Mouse (Mus musculus) urinary bladder, postnatal 25 days (tissue): Measurements from ENCODE around the gene Cdc42ep2.

Experiments
- DNase-seq: peaks from one replicate; pipeline ENCODE4 v3.0.0; 2022; ENCODE audit warnings: low spot score

Gene Cdc42ep2

GRCm38 (mm10) chr19:5924713-5925093, at the start of gene Cdc42ep2:
Gene Cdc42ep2 (minus strand): TSS chr19:5924816.
- peak; percentile 96 for DNase-seq

DNA sequence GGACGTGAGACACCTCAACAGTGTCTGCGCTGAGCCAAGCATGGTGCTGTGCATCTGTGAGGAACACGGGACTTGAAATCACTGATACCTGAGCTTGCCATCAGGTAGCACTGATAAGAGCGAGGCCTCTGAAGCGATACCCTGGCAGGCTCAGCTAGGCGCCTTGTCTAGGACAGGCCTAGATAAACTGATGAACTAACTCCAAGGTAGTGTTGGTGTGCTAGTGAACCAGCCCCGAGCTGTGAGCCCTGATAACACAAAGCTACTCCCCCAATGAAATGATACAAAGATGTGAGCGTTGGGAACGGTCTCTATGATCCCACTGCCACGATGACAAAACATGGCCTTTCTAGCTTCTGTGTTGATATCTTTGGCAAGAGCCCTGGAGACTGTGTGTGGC, 43.0 kb upstream of the Cdc42ep2 start:
- DNase-seq = no peak

DNA sequence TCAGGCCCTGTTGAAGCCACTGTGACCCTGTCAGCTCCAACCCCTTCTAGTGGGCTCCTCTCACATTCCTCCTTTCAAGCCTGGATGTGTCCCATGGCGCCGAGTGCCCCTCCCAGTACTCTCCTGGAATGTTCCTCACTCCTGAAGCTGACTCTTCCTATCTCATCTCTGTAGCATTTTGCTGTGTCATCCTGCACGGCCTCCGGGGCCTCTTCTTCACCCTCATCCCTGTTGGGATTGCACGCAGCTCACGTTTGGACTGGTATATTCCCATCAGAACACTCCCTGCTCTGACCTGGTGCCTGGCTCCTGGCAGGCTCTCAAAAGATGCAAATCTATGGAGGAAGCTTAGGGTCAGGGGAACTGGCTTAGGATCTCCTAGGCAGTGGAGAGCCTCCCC, 42.2 kb upstream of the Cdc42ep2 start:
- DNase-seq = no peak

GRCm38 (mm10) chr19:5965910-5966309, 41.3 kb upstream of the Cdc42ep2 start:
- DNase-seq = no peak

- DNase-seq = peak; percentile 64
These were observed 40.7 kb upstream of the Cdc42ep2 start for GRCm38 (mm10) chr19:5965280-5965679.

DNA sequence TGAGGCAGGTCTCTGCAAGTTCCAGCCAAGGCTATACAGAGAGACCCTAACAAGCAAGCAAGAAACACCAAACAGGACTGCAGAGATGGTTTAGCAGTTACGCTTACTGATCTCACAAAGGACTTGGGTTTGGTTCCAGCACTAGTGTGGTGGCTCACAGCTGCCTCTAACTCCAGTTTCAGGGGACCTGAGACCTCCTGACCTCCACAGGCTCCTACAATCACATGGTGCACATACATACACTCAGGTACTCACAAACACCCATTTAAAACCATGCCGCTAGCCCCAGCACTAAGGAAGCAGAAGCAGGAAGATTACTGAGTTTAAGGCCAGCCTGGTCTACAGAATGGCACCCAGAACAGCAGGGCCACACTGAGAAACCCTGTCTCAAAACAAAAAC, 40.2 kb upstream of the Cdc42ep2 start:
- no peak for DNase-seq

- DNase-seq = peak; percentile 89
These were observed 39.4 kb upstream of the Cdc42ep2 start, which contains the start of gene Pola2 for GRCm38 (mm10) chr19:5963883-5964562. Gene Pola2 (minus strand): TSS chr19:5964202.

DNA sequence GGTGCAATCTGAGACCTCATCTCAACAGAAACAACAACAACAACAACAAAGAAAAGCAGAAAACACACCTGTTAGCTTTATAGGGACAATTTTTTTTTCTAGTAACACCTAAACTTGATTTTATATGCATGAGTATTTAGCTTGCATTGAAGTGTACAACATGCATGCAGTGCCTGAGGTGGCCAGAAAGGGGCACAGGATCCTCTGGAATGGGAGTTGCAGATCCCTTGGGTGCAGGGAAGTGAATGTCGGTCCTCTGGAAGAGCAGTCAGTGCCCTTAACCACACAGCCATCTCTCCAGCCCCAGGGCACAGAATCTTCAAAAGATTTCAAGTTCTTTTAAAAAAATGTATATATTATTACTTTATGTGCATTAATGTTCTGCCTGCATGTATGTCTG, 38.0 kb upstream of the Cdc42ep2 start:
- no peak for DNase-seq

GRCm38 (mm10) chr19:5957371-5957770, 32.8 kb upstream of the Cdc42ep2 start:
- no peak for DNase-seq

- DNase-seq = peak; percentile 88
These were observed 32.1 kb upstream of the Cdc42ep2 start for GRCm38 (mm10) chr19:5956685-5957084.

- DNase-seq = peak; percentile 40
These were observed 31.4 kb upstream of the Cdc42ep2 start for GRCm38 (mm10) chr19:5955704-5956670.

- DNase-seq = no peak
These were observed 30.3 kb upstream of the Cdc42ep2 start for GRCm38 (mm10) chr19:5954936-5955335.

GRCm38 (mm10) chr19:5954031-5954710, 29.6 kb upstream of the Cdc42ep2 start:
- DNase-seq = no peak

- no peak for DNase-seq
These were observed 28.7 kb upstream of the Cdc42ep2 start for GRCm38 (mm10) chr19:5953201-5953770.

GRCm38 (mm10) chr19:5952071-5952691, 27.6 kb upstream of the Cdc42ep2 start:
- DNase-seq = no peak

- no peak for DNase-seq
These were observed 27.0 kb upstream of the Cdc42ep2 start for GRCm38 (mm10) chr19:5951631-5952030.

DNA sequence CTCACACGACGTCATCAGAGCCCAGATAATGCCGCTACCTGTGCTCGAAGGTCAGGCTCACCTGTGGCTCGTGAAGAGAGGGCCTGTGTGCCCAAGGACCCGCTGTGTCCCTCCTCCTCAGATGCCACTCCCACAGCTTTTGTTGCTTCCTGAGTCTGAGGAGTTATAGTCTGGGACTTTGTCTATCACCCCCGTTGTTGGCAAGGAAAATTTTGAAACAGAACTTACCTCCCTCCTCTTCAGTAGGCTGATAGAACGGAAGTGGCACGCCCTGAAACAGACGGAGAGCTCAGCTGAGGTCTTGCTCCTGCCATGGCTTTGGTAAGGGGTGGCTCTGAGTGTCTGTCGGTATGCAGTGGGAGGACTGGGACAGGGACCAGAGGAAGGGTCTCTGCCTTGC, 25.6 kb upstream of the Cdc42ep2 start:
- DNase-seq = no peak

DNA sequence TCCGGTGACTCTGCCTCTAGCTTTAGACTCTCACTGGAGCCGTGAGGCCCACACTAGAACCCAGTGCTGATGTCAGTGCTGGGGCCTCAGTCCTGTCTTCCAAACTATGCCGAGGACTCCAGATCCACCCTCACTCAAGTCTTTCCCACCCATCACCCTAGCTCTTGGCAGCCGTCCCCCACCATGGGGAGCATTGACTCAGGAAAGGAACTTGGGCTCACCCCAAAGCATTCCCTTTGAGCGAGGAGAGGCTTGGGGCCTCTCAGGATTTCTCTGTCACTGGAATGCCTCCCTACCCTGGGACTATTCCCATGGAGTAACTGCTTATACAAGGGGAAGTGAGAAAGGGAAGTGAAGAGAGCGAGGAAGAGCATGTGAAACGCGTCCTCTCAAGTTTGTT, 21.3 kb upstream of the Cdc42ep2 start:
- DNase-seq = peak; percentile 46

- no peak for DNase-seq
These were observed 20.4 kb upstream of the Cdc42ep2 start for GRCm38 (mm10) chr19:5945027-5945426.

DNA sequence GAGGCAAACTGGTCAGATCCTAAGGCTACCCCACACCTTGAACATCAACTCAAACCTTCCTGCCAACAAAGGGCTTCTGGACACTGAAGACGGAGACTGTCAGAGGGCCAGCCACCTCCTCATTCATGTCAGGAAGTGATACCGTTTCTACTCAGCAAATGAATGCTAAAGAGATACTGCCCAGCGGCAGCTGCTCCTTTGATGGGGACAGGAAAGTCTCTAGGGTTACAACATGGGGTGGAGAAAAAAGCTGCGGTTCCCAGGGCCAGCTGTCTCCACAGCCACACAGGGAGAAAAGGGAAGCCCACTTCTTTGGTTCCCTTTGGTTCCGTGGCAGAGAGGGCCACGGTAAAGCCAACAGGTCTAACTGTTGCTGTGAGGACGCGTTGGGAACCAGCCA, 19.5 kb upstream of the Cdc42ep2 start:
- DNase-seq = no peak

DNA sequence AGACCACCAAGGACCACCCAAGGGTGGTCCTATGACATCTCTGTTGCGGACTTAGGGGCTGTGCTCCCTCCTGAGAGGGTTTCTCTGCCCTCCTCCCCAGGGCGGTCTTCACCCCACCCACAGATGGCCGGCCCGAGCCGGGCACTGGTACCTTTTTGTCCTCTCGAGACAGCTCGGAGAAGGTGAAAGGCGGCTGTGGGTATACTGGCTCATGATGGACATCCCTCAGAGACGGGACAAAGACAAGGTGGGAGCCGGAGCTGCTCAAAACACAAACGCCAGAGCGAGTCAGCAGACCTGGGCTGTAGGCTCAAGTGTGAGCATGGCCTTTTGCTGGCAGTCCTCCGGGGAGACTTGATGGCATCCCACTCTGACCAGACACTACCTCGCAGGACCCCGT, 18.8 kb upstream of the Cdc42ep2 start:
- DNase-seq = no peak

- DNase-seq = no peak
These were observed 18.0 kb upstream of the Cdc42ep2 start for GRCm38 (mm10) chr19:5942581-5942980.
